Mouse (Mus musculus) gastrocnemius, postnatal 10 days (tissue): ENCODE measurements around the gene H2-Q2. TPM values are rescaled to one million over a fixed set of nuclear protein-coding genes. Genes with fewer than 3 reads are reported as not detected.
"Not testable (repeated sequence)": the region's sequence is repeated elsewhere in the genome, so short reads cannot be mapped to it uniquely, and the experiment has no call there.

ENCODE experiments used
- DNase-seq: peaks from one replicate; pipeline ENCODE4 v3.0.0; 2021; ENCODE audit warnings: mixed read lengths
- long read RNA-seq, 2 experiments: library from polyadenylated mRNA; stranded (forward); transcript quantifications; one replicate each; pipeline ENCODE4 v2.0.0; 2021
- total RNA-seq, 2 experiments: library from RNA; stranded (reverse); gene quantifications; 2 replicates each; pipeline ENCODE4 v1.2.3; 2021

H2-Q2 gene
- total RNA-seq = under 1 TPM; 0.34 to 0.45 TPM
- long read RNA-seq, experiment 1 = 0 reads
- long read RNA-seq, experiment 2 = 0 reads

DNA sequence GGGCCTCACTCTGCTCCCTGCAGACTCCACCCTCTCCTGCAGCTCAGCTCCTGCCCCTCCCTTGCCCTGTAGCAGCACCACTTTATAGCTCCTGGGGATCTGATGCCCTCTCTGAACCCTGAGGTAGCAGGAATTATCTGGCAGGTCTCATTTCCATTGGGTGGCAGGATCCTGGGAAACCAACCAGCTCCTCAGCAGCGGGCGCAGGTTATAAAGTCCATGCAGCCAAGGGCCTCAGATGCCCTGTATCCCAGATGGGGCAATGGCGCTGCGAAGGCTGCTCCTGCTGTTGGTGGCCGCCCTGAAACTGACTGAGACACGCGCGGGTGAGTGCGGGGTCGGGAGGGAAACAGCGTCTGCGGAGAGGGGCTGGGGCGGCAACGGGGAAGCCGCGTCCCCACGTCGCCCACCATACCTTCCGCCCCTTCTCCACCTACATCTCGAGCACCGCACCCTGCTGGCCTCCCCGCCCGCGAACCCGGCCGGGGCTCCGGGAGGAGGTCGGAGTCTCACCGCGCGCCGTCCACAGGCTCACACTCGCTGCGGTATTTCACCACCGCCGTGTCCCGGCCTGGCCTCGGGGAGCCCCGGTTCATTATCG lies at the start of gene H2-Q2:
Gene H2-Q2, plus strand, starts transcription at position 172 of the 601 bp plus-strand sequence.
- no peak for DNase-seq

GRCm38 (mm10) chr17:35295796-35296195 lies 46.2 kb upstream of the H2-Q2 start:
- peak; percentile 60 for DNase-seq

DNA sequence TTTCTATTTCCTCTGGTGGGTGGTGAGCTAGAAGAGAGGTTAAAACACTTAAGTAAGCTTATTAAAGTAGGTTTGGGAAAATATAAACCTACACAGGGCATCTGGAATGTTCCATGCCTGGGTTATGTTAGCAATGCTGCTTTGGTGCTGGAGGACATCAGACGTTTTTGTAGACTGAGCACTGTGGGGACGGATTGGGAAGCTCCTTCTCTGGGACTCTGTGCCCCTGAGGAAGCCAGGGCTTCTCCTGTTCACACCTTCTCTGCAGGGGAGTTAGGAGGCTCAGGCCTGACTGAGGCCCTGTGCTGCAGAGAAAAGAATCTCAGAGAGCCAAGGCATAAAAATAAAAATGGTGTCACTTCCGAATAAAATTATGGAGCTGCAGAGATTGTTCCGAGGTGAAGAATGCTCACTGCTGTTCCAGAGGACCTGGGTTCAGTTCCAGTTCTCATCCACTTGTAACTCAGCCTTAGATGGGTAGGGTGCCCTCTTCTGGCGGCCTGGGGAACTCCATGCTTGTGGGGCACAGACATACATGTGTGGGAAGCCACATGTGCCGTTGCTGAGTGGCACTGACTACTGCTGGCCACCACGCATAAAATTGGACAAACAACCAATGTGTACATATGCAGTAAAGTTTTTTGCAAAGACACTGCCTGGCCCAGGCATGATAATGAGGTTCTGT lies 41.6 kb upstream of the H2-Q2 start:
- DNase-seq = not testable (repeated sequence)

DNA sequence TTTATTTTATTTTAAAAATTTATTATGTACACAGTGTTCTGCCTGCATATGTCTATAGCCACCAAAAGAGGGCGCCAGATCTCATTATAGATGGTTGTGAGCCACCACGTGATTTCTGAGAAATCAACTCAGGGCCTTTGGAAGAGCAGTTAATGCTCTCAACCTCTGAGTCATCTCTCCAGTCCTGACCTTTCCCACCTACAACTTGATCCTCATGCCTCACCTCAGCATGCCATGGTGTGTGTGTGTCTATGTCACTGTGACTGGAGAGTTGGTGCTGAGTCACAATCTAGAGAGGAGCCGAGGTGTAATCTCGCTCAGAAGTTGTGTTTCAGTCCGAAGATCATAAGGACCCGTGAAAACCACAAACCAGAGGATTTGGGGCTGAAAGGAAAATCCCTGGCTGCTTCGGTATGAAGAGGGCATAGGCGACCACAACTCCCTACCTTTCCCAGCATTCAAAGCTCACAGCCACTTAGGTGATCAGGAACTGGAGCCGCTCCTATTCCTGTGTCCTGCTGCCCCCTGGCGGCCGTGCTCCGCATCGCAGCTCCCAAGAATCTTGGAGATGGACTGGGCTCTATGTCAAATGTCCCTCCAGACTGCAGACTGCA lies 40.3 kb upstream of the H2-Q2 start:
- peak; percentile 97 for DNase-seq

DNA sequence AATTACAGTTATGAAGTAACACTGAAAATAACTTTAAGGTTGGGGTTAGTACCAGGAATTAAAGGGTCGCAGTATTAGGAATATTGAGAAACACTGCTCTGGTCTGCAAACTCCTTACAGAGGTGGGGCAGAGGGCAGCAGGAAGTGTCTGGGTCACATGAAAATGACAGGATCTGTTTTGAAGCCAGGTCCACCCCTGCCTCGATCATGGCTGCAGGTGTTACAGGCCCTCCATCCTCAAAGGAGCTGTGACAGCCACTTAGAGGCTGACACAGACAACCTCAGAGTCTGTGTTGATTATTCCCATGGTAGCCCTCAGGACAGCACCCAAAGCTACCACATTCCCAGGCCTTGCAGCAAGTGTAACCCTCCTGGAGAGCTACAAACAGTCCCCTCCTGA lies 38.8 kb upstream of the H2-Q2 start:
- DNase-seq = no peak

GRCm38 (mm10) chr17:35303756-35304350 lies 38.2 kb upstream of the H2-Q2 start:
- no peak for DNase-seq

GRCm38 (mm10) chr17:35304478-35304877 lies 37.6 kb upstream of the H2-Q2 start:
- DNase-seq = no peak

- not testable (repeated sequence) for DNase-seq
These were observed 37.1 kb upstream of the H2-Q2 start for GRCm38 (mm10) chr17:35304921-35305320.

- no peak for DNase-seq
These were observed 23.4 kb upstream of the H2-Q2 start for GRCm38 (mm10) chr17:35318671-35319070.

DNA sequence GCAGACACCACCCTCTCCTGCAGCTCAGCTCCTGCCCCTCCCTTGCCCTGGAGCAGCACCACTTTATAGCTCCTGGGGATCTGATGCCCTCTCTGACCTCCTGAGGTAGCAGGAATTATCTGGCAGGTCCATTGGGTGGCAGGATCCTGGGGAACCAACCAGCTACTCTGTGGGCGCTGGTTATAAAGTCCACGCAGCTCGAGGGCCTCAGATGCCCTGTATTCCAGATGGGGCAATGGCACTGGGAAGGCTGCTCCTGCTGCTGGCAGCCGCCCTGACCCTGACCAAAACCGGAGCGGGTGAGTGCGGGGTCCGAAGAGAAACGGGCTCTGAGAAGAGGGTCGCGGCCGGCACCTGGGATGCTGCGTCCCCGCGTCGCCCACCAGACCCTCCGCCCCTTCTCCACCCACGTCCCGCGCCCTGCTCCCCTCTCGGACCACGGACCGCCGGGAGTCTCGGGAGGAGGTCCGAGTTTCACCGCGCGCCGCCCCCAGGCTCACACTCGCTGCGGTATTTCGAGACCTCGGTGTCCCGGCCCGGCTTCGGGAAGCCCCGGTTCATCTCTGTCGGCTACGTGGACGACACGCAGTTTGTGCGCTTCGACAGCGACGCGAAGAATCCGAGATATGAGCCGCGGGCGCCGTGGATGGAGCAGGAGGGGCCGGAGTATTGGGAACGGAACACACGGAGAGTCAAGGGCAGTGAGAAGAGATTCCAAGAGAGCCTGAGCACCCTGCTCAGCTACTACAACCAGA lies 21.5 kb upstream of the H2-Q2 start, which contains the start of gene H2-Q1:
Gene H2-Q1, plus strand, starts transcription at position 79 of the 755 bp plus-strand sequence.
- DNase-seq = no peak

DNA sequence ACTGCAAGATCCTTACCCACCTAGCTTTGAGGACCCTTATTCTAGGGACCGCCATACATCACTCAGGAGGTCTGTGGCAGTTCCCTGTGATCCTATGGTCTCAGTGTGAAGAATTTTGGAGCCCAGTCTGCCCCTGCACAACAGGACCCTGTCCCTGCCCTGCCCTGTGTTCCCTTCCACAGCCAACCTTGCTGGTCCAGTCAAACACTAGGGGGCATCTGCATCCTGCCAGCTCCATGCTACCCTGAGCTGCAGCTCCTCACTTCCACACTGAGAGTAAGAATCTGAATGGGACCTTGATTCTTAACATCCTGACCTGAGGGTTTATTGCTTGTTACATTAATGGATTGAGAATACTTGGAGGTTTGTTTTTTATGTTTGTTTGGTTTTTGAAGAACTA lies 16.9 kb upstream of the H2-Q2 start:
- DNase-seq = not testable (repeated sequence)

DNA sequence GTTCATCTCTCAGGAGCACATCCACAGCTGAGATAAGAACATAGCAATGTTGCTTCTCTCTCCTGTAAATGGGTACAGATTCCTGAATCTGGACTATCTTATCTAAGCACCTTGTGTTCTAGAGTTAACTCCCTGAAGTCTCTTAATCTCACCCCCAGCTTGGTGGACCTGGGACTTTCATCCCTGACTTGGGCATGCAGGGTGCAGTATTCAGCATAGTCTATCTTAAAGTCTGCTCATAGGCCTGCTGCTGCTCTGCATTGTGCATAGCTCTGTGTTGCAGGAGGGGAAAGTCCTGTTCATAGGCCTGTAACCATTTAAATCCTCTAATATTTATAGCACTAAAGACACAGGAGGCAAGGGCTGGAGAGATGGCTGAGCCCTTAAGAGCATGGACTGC lies 16.0 kb upstream of the H2-Q2 start:
- DNase-seq = not testable (repeated sequence)

GRCm38 (mm10) chr17:35329714-35330113 lies 12.3 kb upstream of the H2-Q2 start:
- DNase-seq = not testable (repeated sequence)

GRCm38 (mm10) chr17:35331546-35331945 lies 10.5 kb upstream of the H2-Q2 start:
- DNase-seq = not testable (repeated sequence)

- no peak for DNase-seq
These were observed 852 bp downstream of the H2-Q2 start for GRCm38 (mm10) chr17:35342711-35343476.

DNA sequence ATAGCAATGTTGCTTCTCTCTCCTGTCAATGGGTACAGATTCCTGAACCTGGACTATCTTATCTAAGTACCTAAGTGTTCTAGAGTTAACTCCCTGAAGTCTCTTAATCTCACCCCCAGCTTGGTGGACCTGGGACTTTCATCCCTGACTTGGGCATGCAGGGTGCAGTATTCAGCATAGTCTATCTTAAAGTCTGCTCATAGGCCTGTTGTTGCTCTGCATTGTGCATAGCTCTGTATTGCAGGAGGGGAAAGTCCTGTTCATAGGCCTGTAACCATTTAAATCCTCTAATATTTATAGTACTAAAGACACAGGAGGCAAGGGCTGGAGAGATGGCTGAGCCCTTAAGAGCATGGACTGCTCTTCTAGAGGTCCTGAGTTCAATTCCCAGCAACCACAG lies 5.6 kb downstream of the H2-Q2 start:
- not testable (repeated sequence) for DNase-seq

GRCm38 (mm10) chr17:35353275-35353674 lies 11.2 kb downstream of the H2-Q2 start:
- not testable (repeated sequence) for DNase-seq

DNA sequence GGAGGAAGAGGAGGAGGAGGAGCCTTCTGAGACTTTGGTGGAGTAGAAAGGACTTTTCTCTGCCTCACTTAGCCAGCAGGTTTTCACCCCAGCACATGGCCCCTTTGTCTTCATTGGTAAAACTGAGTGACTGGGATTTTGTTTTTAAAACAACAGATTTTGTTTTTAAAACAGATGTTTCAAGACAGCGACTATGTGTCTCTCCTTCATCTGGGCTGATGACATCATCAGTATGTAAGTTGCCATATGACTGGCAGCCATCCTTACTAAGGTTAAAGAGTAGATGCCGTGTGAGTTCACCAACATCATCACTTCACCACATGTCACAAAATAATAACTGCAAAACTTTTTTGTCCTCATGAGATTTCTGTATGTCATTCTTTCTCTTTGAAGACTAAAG lies 12.0 kb downstream of the H2-Q2 start:
- DNase-seq = no peak

DNA sequence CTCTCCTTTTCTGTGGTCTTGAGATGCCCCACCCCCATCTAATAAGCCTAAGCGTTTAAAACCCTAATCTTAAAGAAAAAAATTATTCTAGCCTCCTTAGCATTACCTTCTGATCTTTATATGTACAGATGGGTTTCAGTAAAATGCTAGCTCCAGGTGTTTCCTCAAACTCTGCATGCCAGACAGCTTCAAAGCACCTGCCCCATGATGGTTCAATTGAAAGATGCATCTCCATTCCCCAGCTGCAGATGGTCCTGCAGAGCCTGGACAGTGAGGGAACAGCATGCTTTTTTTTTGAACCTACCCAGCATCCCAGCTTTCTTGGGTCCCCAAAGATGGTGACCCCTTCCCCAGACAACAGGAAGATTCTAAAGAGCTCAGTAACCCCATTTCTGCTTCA lies 15.0 kb downstream of the H2-Q2 start:
- DNase-seq = no peak

DNA sequence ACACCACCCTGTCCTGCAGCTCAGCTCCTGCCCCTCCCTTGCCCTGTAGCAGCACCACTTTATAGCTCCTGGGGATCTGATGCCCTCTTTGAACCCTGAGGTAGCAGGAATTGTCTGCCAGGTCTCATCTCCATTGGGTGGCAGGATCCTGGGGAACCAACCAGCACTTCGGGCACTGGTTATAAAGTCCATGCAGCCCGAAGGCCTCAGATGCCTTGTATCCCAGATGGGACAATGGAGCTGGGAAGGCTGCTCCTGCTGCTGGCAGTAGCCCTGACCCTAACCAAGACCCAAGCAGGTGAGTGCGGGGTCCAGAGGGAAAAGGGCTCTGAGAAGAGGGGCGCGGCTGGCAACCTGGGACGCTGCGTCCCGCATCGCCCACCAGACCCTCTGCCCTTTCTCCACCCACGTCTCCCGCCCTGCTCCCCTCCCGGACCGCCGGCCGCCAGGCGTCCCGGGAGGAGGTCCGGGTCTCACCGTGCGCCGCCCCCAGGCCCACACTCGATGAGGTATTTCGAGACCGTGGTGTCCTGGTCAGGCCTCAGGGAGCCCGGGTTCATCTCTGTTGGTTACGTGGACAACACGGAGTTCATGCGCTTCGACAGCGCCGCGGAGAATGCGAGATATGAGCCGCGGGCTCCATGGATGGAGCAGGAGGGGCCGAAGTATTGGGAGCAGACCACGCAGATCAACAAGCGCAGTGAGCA lies 16.9 kb downstream of the H2-Q2 start:
- DNase-seq = no peak

GRCm38 (mm10) chr17:35359470-35359862 lies 17.4 kb downstream of the H2-Q2 start:
- DNase-seq = no peak
